Mouse (Mus musculus) intestine, embryonic 14.5 days (tissue): ENCODE data around the gene Zfp354b. TPM values are rescaled to one million over a fixed set of nuclear protein-coding genes. Genes with fewer than 3 reads are reported as not detected.
A peak's percentile ranks its signal among the peaks of the same experiment; 100 is the strongest.

Experiments used
- ATAC-seq: fragments of 200-750 bp; cut with Nextera tagmentation; replicated peaks from 2 replicates; pipeline ENCODE4 v1.8.0; 2017; ENCODE audit warnings: low read depth, moderate number of reproducible peaks, moderate TSS enrichment, moderate library complexity; ENCODE audit not compliant: low FRiP score, low TSS enrichment
- DNase-seq: peaks from one replicate; pipeline ENCODE4 v3.0.0-alpha.2; 2018; ENCODE audit warnings: low spot score
- H3K27ac ChIP-seq: fragments of 300-500 bp; sonication (generic); 2 replicates; pipeline ENCODE4 v1.5.1; 2014; ENCODE audit warnings: low read depth, mild to moderate bottlenecking, control low read depth
- H3K27me3 ChIP-seq: fragments of 300-500 bp; sonication (generic); replicated peaks from 2 replicates; pipeline ENCODE4 v1.6.1; 2014; ENCODE audit warnings: low read length, control low read depth; ENCODE audit not compliant: control insufficient read depth, insufficient read depth
- H3K36me3 ChIP-seq: fragments of 300-500 bp; sonication (generic); 2 replicates; pipeline ENCODE4 v1.6.1; 2014; ENCODE audit warnings: low read length, control low read depth; ENCODE audit not compliant: control insufficient read depth, insufficient read depth
- H3K4me1 ChIP-seq: fragments of 300-500 bp; sonication (generic); replicated peaks from 2 replicates; pipeline ENCODE4 v1.6.1; 2014; ENCODE audit warnings: low read length, control low read depth, mixed read lengths; ENCODE audit not compliant: control insufficient read depth, insufficient read depth
- H3K4me2 ChIP-seq: fragments of 300-500 bp; sonication (generic); 2 replicates; pipeline ENCODE4 v1.6.1; 2014; ENCODE audit warnings: low read length
- H3K4me3 ChIP-seq: fragments of 300-500 bp; sonication (generic); 2 replicates; pipeline ENCODE4 v1.5.1; 2014; ENCODE audit warnings: low read depth, low read length, control low read depth, mixed read lengths
- H3K9ac ChIP-seq: fragments of 300-500 bp; sonication (generic); 2 replicates; pipeline ENCODE4 v1.6.1; 2014; ENCODE audit warnings: mild to moderate bottlenecking, low read length
- H3K9me3 ChIP-seq: fragments of 300-500 bp; sonication (generic); 2 replicates; pipeline ENCODE4 v1.6.1; 2016; ENCODE audit warnings: low read length, control low read depth; ENCODE audit not compliant: control insufficient read depth
- whole genome bisulfite sequencing: fragments of 180-500 bp; shearing (Covaris S2); extraction: QIAGEN DNeasy Blood & Tissue Kit; methylation state at CpG from one replicate; pipeline ENCODE4 v1.1.7; 2014; 5-methylcytosine and 5-hydroxymethylcytosine counted together
- polyA plus RNA-seq: library from polyadenylated mRNA; unstranded; fragments of >200 nt; fragmentation: Nextera tagmentation; extraction: Ambion mirVana; gene quantifications from 2 replicates; pipeline ENCODE4 v1.2.1, GENCODE M21; 2014

Gene Zfp354b
- polyA plus RNA-seq, 1 experiment from 2014 or later, result 0.89 TPM

DNA sequence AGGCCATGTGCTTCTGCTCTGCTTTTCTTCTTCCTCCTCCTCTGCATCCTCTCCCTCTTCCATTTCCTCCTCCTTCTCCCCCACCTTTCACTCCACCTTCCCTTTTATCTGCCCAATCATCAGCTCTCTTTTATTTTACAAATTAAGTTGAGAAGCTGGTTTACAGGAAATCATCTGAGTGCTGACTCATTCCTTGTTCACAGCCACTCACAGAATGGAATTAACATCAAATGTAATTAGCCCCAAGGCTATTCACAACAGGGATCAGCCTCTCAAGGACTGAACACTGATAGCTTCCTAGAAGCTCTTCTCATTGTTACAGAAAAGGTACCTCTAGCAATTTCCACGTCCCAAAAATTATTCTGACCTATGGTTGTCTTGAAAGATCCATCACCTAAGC, 34.1 kb downstream of the Zfp354b start:
- Histone ChIP-seq H3K27me3 (no peaks in the 10 kb centered on the region), H3K9ac (no peak overlapping the region), H3K4me3 (no peak overlapping the region), H3K36me3 (peaks cover 28% of the 10 kb centered on the region), H3K27ac (no peak overlapping the region), H3K9me3 (peaks cover 47% of the 10 kb centered on the region), H3K4me1 (no peaks in the 10 kb centered on the region), H3K4me2 (no peak overlapping the region)
- DNase-seq (no peak), ATAC-seq (no peak)
- 74% methylated on average over 1 of the region's 1 CpGs for WGBS

DNA sequence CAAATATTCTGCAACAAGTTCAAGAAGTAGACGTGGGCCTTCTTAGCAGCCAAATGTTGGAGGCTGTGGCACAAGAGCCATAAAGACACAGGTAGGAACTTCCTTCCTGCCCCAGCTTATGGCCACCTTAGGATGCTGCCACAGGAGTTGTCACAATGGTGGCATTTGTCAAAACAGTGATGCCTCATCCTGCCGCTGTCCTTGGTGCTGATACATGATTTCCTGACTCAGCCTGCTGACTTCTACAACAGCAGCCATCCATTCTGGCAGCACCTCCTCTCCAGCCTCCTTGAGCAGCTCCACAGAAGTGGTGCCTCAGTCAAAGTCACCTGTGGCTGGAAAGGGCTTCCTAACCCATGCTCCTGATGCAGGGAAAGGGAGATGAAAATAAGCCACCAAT, 39.0 kb downstream of the Zfp354b start:
- ATAC-seq (no peak), DNase-seq (no peak)
- no peak overlapping the region for H3K27ac ChIP-seq
- no peaks in the 10 kb centered on the region for H3K36me3 ChIP-seq
- H3K9me3 ChIP-seq, result 0 out of 2 replicates have a peak, but pooled peaks cover 4% of the 10 kb centered on the region
- no peak overlapping the region for H3K4me2 ChIP-seq
- WGBS, result 39% methylated on average over 2 of the region's 2 CpGs
- no peaks in the 10 kb centered on the region for H3K27me3 ChIP-seq
- H3K9ac ChIP-seq, result no peak overlapping the region
- no peak overlapping the region for H3K4me3 ChIP-seq
- H3K4me1 ChIP-seq, result no peaks in the 10 kb centered on the region

DNA sequence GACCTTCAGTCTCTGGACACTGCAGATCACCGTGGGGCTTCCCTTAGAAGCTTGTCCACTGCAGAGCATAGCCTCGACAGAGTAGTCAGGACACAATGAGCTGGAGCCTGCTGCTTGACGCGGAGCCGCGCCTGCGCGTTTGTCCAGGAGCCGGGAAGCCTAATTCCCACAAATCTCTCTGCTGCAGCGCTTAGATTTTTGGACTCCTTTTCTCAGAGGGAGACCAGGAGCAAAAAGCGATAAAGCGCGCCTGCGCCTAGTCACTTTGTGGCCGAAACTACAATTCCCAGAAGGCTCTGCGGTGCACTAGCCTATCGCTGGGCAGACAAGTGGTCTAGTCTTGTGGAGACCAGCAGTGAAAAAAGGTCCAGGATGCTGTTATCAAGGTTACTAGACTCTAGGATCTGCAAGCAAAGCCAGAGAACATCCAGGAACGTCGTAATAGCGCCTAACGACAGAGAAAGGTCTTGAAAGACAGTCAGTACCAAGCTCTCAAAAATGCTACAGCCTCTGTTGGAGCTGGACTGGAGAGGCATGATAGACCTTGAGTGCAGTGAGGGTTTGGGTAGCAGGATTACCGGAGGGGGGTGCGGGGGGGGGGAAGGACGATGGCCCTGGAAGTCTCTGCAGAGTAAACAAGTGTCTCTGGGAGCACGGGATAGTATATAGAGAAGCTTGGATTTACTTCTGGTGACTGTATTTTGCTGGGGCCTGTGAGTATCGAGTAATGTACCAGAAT, 43.9 kb downstream of the Zfp354b start, which contains the start of gene Zfp454:
Zfp454 (minus strand) TSS at position 262 of the 739 bp plus-strand sequence.
- peak within 1 kb of the TSS; percentile 52 for H3K4me3 ChIP-seq
- peak within 1 kb of the TSS; percentile 64 for H3K27ac ChIP-seq
- H3K36me3 ChIP-seq, result peaks cover 13% of the 10 kb centered on the region; the same call in 1 of the 2 replicates
- no peaks in the 10 kb centered on the region for H3K27me3 ChIP-seq
- peak; percentile 93 for ATAC-seq
- peaks cover 4% of the 10 kb centered on the region; the same call in 1 of the 2 replicates for H3K4me1 ChIP-seq
- H3K9ac ChIP-seq, result peak within 1 kb of the TSS; percentile 63
- peak; percentile 87 for DNase-seq
- H3K9me3 ChIP-seq, result no peaks in the 10 kb centered on the region
- 5% methylated on average over 26 of the region's 26 CpGs for WGBS
- H3K4me2 ChIP-seq, result peak within 1 kb of the TSS; percentile 72

DNA sequence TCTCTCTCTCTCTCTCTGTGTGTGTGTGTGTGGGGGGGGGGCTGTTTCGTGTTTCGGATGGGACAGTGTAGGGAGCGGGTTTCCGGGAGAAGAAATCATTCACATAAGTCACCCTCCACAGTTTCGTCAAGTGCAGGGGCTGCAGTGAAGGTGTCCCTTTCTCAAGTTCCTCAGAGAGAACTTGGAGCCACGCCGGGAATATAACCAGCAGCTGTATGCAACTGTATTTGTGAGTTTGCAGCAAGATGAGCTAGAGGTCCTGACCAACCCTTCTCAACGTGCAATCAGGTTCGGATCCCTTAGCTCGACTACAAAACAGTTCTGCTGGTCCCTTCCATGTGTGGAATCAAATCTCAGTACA, 44.5 kb downstream of the Zfp354b start:
- ATAC-seq, result no peak
- Histone ChIP-seq H3K4me3 (peak overlapping the region; percentile 52), H3K27me3 (no peaks in the 10 kb centered on the region), H3K9me3 (no peaks in the 10 kb centered on the region), H3K4me1 (peaks cover 4% of the 10 kb centered on the region; the same call in 1 of the 2 replicates), H3K36me3 (peaks cover 13% of the 10 kb centered on the region; the same call in 1 of the 2 replicates), H3K4me2 (peak overlapping the region; percentile 72), H3K27ac (peak overlapping the region; percentile 64), H3K9ac (peak overlapping the region; percentile 63)
- 10% methylated on average over 10 of the region's 10 CpGs for WGBS
- DNase-seq, result no peak

DNA sequence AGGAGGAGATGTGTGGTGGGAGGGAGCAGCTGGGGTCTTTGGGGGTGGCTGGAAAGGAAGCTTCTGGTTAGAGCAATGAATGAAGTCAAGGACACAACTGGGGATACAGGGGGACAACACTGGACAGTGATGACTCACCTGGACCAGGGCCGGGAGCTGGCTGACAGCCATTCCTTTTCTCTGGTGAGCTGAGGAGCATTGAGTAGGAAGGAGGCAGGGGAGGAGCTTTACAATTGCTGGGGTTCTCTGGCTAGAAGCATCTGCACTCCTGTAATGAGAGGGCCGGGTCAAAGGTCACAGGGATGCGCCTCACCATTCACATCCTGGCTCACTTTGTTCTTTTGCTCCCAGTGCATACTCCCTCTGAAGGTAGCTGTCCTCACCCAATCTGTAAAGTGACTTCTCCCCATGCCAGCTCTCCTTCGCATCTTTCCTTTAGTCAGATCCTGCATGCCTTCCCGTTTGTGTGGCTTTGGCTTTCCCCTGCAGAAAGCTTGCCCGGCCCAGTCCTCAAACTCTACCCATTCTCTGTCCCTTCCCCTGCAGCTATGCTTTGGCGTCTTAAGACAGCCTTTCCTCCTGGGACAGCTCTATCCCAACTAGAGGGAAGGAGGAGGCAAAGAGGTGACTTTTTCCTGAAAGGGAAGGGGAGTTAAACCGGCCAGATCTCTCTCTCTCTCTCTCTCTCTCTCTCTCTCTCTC, 45.1 kb downstream of the Zfp354b start:
- peak overlapping the region; percentile 72 for H3K4me2 ChIP-seq
- peaks cover 13% of the 10 kb centered on the region; the same call in 1 of the 2 replicates for H3K36me3 ChIP-seq
- peak overlapping the region; percentile 63 for H3K9ac ChIP-seq
- no peak; the same call in 1 of the 2 replicates for ATAC-seq
- 39% methylated on average over 8 of the region's 8 CpGs for WGBS
- H3K4me3 ChIP-seq, result peak overlapping the region; percentile 52
- H3K4me1 ChIP-seq, result peaks cover 4% of the 10 kb centered on the region; the same call in 1 of the 2 replicates
- peak; percentile 51 for DNase-seq
- no peaks in the 10 kb centered on the region for H3K27me3 ChIP-seq
- H3K27ac ChIP-seq, result no peak overlapping the region
- H3K9me3 ChIP-seq, result no peaks in the 10 kb centered on the region

- DNase-seq, result no peak
- Histone ChIP-seq H3K27ac (no peak overlapping the region), H3K4me2 (no peak overlapping the region), H3K9me3 (no peaks in the 10 kb centered on the region), H3K4me1 (peaks cover 4% of the 10 kb centered on the region; the same call in 1 of the 2 replicates), H3K9ac (no peak overlapping the region), H3K4me3 (no peak overlapping the region), H3K36me3 (peaks cover 13% of the 10 kb centered on the region; the same call in 1 of the 2 replicates), H3K27me3 (no peaks in the 10 kb centered on the region)
- WGBS, result 81% methylated on average over 3 of the region's 3 CpGs
- ATAC-seq, result no peak
Observed at GRCm38 (mm10) chr11:50883756-50884155, 47.7 kb downstream of the Zfp354b start.

DNA sequence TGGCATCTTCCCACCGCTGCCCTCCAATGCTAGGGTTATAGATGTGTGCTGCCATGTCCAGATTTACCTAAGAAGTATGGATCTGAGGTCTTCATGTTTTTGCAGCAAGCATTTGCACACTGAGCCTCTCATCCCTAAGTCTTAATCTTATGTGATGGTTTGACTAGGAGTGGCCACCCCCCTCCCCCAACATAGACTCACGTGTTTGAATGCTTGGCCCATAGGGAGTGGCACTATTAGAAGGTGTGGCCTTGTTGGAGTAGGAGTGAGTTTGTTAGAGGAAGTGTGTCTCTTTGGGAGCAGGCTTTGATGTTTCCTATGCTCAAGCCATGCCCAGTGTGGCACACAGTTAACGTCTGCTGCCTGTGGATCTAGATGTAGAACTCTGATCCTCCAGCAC, 52.8 kb downstream of the Zfp354b start:
- 89% methylated on average over 3 of the region's 3 CpGs for WGBS
- no peaks in the 10 kb centered on the region for H3K27me3 ChIP-seq
- no peak overlapping the region for H3K27ac ChIP-seq
- H3K4me3 ChIP-seq, result no peak overlapping the region
- H3K4me2 ChIP-seq, result no peak overlapping the region
- no peak for ATAC-seq
- peaks cover 13% of the 10 kb centered on the region for H3K9me3 ChIP-seq
- peaks cover 24% of the 10 kb centered on the region for H3K36me3 ChIP-seq
- no peaks in the 10 kb centered on the region for H3K4me1 ChIP-seq
- no peak for DNase-seq
- no peak overlapping the region for H3K9ac ChIP-seq
